Mouse (Mus musculus) left cerebral cortex, adult 11 months (tissue): ENCODE data around the gene Cyp4a30b.
"Not testable (repeated sequence)": the region's sequence is repeated elsewhere in the genome, so short reads cannot be mapped to it uniquely, and the experiment has no call there.

ENCODE experiments used
- DNase-seq: peaks from one replicate; pipeline ENCODE4 v3.0.0; 2022; ENCODE audit warnings: low spot score

Cyp4a30b gene

GRCm38 (mm10) chr4:115452304-115452703, at the start of gene Cyp4a30b:
TSS of gene Cyp4a30b (plus strand) at chr4:115452604.
- DNase-seq = no peak

GRCm38 (mm10) chr4:115411324-115411723, 41.1 kb upstream of the Cyp4a30b start, which contains the start of gene Cyp4a12b:
TSS of gene Cyp4a12b (plus strand) at chr4:115411624.
- not testable (repeated sequence) for DNase-seq

GRCm38 (mm10) chr4:115450577-115451137, 1.7 kb upstream of the Cyp4a30b start:
- no peak for DNase-seq

- DNase-seq = not testable (repeated sequence)
These were observed 21.2 kb downstream of the Cyp4a30b start for GRCm38 (mm10) chr4:115473585-115473984.

GRCm38 (mm10) chr4:115476051-115476450, 23.6 kb downstream of the Cyp4a30b start:
- not testable (repeated sequence) for DNase-seq

- no peak for DNase-seq
These were observed 28.7 kb downstream of the Cyp4a30b start for GRCm38 (mm10) chr4:115481006-115481652.

GRCm38 (mm10) chr4:115496001-115496400, 43.6 kb downstream of the Cyp4a30b start, which contains the start of gene Cyp4a14:
TSS of gene Cyp4a14 (minus strand) at chr4:115496142.
- DNase-seq = no peak

GRCm38 (mm10) chr4:115497466-115497865, 45.1 kb downstream of the Cyp4a30b start:
- no peak for DNase-seq

GRCm38 (mm10) chr4:115513964-115514363, 61.6 kb downstream of the Cyp4a30b start:
- DNase-seq = not testable (repeated sequence)

- not testable (repeated sequence) for DNase-seq
These were observed 65.6 kb downstream of the Cyp4a30b start, which contains the start of gene Cyp4a10 for GRCm38 (mm10) chr4:115518000-115518399. TSS of gene Cyp4a10 (plus strand) at chr4:115518264.

GRCm38 (mm10) chr4:115519444-115519843, 67.0 kb downstream of the Cyp4a30b start:
- DNase-seq = no peak
